Mouse (Mus musculus): ENCODE data around the gene Smarcd2. TPM values are rescaled to one million over a fixed set of nuclear protein-coding genes. Genes with fewer than 3 reads are reported as not detected.
A peak's percentile ranks its signal among the peaks of the same experiment; 100 is the strongest.

Smarcd2 gene
- total and polyA plus RNA-seq, 2 experiments from 2014 or later: 9.5 to 16.9 TPM

DNA sequence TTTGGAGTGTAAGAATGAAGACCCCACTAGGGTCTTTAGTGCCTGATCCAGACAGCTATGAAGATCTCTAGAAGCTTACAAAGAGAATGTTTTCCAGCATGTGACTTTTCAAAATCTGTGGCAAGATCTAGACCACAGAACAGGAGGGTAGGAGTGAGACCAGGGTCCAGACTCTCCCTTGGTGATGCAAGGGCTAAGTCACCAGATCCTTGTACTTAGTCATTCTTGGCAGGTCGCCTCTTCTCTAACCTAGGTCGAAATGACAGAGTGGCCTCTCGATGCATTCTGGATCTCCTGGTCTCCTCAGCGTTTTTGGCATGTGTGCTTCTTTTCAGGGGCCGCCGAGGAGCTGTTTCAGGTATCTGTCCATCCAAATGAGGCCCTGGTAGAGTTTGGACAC lies 9.7 kb upstream of the Smarcd2 start:
- no peaks in the 10 kb centered on the region for H3K9me3 ChIP-seq (ENCODE audit: low read length)
- TF ChIP-seq CTCF (IDR thresholded peaks at IDR 0.05; ENCODE audit: low read depth): no peak
- H3K9ac ChIP-seq: no peak overlapping the region
- H3K27me3 ChIP-seq (ENCODE audit: insufficient read depth, low read length): no peaks in the 10 kb centered on the region
- 88% methylated on average over 6 of the region's 6 CpGs for WGBS
- no peak overlapping the region for H3K4me3 ChIP-seq (ENCODE audit: low read depth, low read length)
- H3K36me3 ChIP-seq (ENCODE audit: insufficient read depth): no peaks in the 10 kb centered on the region
- H3K27ac ChIP-seq (ENCODE audit: low read depth, low read length): no peak overlapping the region
- ATAC-seq (no peak), DNase-seq (no peak)
- H3K4me2 ChIP-seq (ENCODE audit: low read depth): no peak overlapping the region
- H3K4me1 ChIP-seq (ENCODE audit: insufficient read depth): no peaks in the 10 kb centered on the region

GRCm38 (mm10) chr11:106276454-106276853 lies 3.7 kb upstream of the Smarcd2 start, which contains the start of gene Tcam1:
Gene Tcam1, plus strand, starts transcription at chr11:106276672.
- DNase-seq: peak; percentile 99
- H3K9me3 ChIP-seq (ENCODE audit: low read length): no peaks in the 10 kb centered on the region
- TF ChIP-seq CTCF (IDR thresholded peaks at IDR 0.05; ENCODE audit: low read depth): peak; percentile 94

GRCm38 (mm10) chr11:106274971-106275411 lies 2.2 kb upstream of the Smarcd2 start:
- no peak for ATAC-seq
- 82% methylated on average over 7 of the region's 7 CpGs for WGBS
- no peak for TF ChIP-seq CTCF (IDR thresholded peaks at IDR 0.05; ENCODE audit: low read depth)
- no peak overlapping the region for H3K4me3 ChIP-seq (ENCODE audit: low read depth, low read length)
- H3K27me3 ChIP-seq (ENCODE audit: insufficient read depth, low read length): no peaks in the 10 kb centered on the region
- H3K9ac ChIP-seq: no peak overlapping the region
- H3K9me3 ChIP-seq (ENCODE audit: low read length): no peaks in the 10 kb centered on the region
- H3K4me2 ChIP-seq (ENCODE audit: low read depth): no peak overlapping the region
- peaks cover 13% of the 10 kb centered on the region for H3K4me1 ChIP-seq (ENCODE audit: insufficient read depth)
- no peaks in the 10 kb centered on the region for H3K36me3 ChIP-seq (ENCODE audit: insufficient read depth)
- H3K27ac ChIP-seq (ENCODE audit: low read depth, low read length): no peak overlapping the region
- no peak for DNase-seq

More at GRCm38 (mm10) chr11:106276454-106276853, 3.7 kb upstream of the Smarcd2 start, which contains the start of gene Tcam1:
- 7% methylated on average over 25 of the region's 25 CpGs for WGBS
- 0 out of 2 replicates have a peak within 1 kb of the TSS, but pooled peaks have one; percentile 3 for H3K4me3 ChIP-seq (ENCODE audit: low read depth, low read length)
- no peaks in the 10 kb centered on the region for H3K36me3 ChIP-seq (ENCODE audit: insufficient read depth)
- H3K4me2 ChIP-seq (ENCODE audit: low read depth): peak within 1 kb of the TSS; percentile 39
- peak; percentile 83 for ATAC-seq
- no peak within 1 kb of the TSS for H3K27ac ChIP-seq (ENCODE audit: low read depth, low read length)
- H3K4me1 ChIP-seq (ENCODE audit: insufficient read depth): peaks cover 8% of the 10 kb centered on the region
- H3K27me3 ChIP-seq (ENCODE audit: insufficient read depth, low read length): no peaks in the 10 kb centered on the region
- no peak within 1 kb of the TSS for H3K9ac ChIP-seq

- no peak for TF ChIP-seq CTCF (IDR thresholded peaks at IDR 0.05; ENCODE audit: low read depth)
- H3K27me3 ChIP-seq (ENCODE audit: insufficient read depth, low read length): no peaks in the 10 kb centered on the region
- H3K9ac ChIP-seq: no peak overlapping the region
- no peaks in the 10 kb centered on the region for H3K36me3 ChIP-seq (ENCODE audit: insufficient read depth)
- no peaks in the 10 kb centered on the region for H3K9me3 ChIP-seq (ENCODE audit: low read length)
- H3K4me2 ChIP-seq (ENCODE audit: low read depth): no peak overlapping the region
- H3K4me3 ChIP-seq (ENCODE audit: low read depth, low read length): no peak overlapping the region
- peaks cover 13% of the 10 kb centered on the region for H3K4me1 ChIP-seq (ENCODE audit: insufficient read depth)
- H3K27ac ChIP-seq (ENCODE audit: low read depth, low read length): no peak overlapping the region
- DNase-seq (no peak), ATAC-seq (no peak)
- WGBS: 93% methylated on average over 1 of the region's 1 CpGs
Measured at GRCm38 (mm10) chr11:106274374-106274773, 1.6 kb upstream of the Smarcd2 start.

DNA sequence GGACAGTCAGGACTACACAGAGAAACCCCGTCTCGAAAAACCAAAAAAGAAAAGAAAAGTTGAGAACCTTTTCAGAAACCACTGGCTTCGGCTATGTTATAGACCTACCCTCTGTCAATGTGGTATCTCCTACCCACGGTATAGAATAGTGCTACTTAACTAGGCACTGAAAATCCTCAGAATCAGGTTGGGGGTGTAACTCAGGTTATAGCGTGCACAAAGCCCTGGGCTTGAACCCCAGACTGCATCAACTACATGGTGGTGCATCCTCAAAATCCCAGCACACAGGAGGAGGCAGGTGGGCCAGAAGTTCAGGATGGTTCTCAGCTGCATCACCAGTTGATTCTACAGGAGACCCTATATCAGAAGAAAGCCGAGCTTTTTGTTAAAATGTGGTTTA lies 1.0 kb upstream of the Smarcd2 start:
- Histone ChIP-seq H3K4me2 (ENCODE audit: low read depth) (no peak overlapping the region), H3K27ac (ENCODE audit: low read depth, low read length) (no peak overlapping the region), H3K4me3 (ENCODE audit: low read depth, low read length) (no peak overlapping the region), H3K4me1 (ENCODE audit: insufficient read depth) (peaks cover 13% of the 10 kb centered on the region), H3K9ac (no peak overlapping the region), H3K27me3 (ENCODE audit: insufficient read depth, low read length) (no peaks in the 10 kb centered on the region), H3K36me3 (ENCODE audit: insufficient read depth) (no peaks in the 10 kb centered on the region), H3K9me3 (ENCODE audit: low read length) (no peaks in the 10 kb centered on the region)
- DNase-seq (no peak), ATAC-seq (no peak)
- TF ChIP-seq CTCF (IDR thresholded peaks at IDR 0.05; ENCODE audit: low read depth): no peak
- WGBS: 96% methylated on average over 6 of the region's 6 CpGs

DNA sequence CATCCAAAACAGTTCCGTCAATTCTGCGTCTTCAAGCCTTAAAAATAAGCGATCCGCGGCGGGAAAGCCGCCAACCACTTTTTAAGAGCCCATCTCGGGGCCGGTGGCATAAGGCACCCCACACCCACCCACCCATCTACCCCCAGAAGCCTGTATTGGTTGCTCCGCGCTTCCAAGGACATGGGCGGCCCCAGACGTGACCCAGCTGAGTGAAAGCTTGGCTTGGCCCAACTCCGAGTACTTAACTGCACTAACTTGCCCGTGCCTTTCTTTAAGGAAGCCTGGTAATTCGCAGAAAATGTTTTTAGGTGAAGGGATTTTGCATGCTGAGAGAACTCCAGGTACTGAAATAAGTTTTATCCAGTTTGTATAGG lies 526 bp upstream of the Smarcd2 start:
- H3K9ac ChIP-seq: peak overlapping the region; percentile 45; the same call in 1 of the 2 replicates
- TF ChIP-seq CTCF (IDR thresholded peaks at IDR 0.05; ENCODE audit: low read depth): no peak
- 14% methylated on average over 16 of the region's 16 CpGs for WGBS
- ATAC-seq (no peak), DNase-seq (no peak)
- H3K36me3 ChIP-seq (ENCODE audit: insufficient read depth): no peaks in the 10 kb centered on the region
- peaks cover 13% of the 10 kb centered on the region for H3K4me1 ChIP-seq (ENCODE audit: insufficient read depth)
- H3K27ac ChIP-seq (ENCODE audit: low read depth, low read length): peak overlapping the region; percentile 76
- no peaks in the 10 kb centered on the region for H3K27me3 ChIP-seq (ENCODE audit: insufficient read depth, low read length)
- peak overlapping the region; percentile 93 for H3K4me3 ChIP-seq (ENCODE audit: low read depth, low read length)
- H3K4me2 ChIP-seq (ENCODE audit: low read depth): peak overlapping the region; percentile 75
- no peaks in the 10 kb centered on the region for H3K9me3 ChIP-seq (ENCODE audit: low read length)

DNA sequence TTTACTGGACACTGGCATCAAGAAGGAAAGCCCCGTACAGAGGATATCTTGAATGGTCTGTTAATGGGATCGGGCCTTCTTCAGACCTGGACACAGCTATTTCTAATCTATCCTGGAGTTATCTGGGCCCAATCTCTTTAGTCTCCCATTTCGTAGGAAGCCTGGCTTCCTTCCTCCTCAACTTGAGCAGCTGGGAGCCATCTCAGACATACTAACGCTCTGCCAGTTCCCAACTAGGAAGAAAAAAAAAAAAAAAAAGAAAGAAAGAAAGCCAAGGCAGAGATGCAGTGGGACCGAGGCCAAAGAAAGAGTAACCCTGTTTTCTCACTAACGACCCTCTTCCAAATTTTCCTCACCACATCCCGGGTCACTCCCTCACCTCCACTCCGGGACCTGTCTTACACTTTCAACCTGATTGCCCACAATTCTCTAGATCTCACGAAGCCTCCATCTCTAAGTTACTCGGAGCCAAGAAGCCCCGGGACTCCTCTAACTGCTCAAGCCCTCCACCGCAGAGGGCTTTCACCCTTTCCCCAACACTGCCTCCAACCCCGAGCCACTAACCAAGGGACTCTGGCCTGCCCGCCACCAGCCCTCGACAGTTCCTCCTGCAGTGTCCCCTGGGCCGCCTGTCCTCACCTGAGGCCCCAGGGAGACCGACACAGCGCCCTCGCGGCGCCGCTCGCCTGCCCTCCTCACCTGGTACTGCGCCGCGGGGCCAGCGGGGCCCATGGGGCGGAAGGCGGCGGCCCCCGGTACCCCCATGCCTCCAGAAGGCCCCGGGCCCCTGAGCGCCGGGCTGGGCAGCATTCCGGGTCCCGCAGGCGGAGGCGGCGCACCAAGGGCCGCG lies 753 bp downstream of the Smarcd2 start:
- DNase-seq (peak; percentile 47), ATAC-seq (peak; percentile 1)
- Histone ChIP-seq H3K27me3 (ENCODE audit: insufficient read depth, low read length) (no peaks in the 10 kb centered on the region), H3K27ac (ENCODE audit: low read depth, low read length) (peak overlapping the region; percentile 87), H3K4me2 (ENCODE audit: low read depth) (peak overlapping the region; percentile 75), H3K4me3 (ENCODE audit: low read depth, low read length) (peak overlapping the region; percentile 93), H3K36me3 (ENCODE audit: insufficient read depth) (0 out of 2 replicates have a peak, but pooled peaks cover 4% of the 10 kb centered on the region), H3K9ac (peak overlapping the region; percentile 81), H3K9me3 (ENCODE audit: low read length) (no peaks in the 10 kb centered on the region), H3K4me1 (ENCODE audit: insufficient read depth) (peaks cover 13% of the 10 kb centered on the region)
- WGBS: 2% methylated on average over 35 of the region's 41 CpGs
- TF ChIP-seq CTCF (IDR thresholded peaks at IDR 0.05; ENCODE audit: low read depth): no peak
